Mouse (Mus musculus): Measurements from ENCODE around the gene AL732309.1. TPM values are rescaled to one million over a fixed set of nuclear protein-coding genes. Genes with fewer than 3 reads are reported as not detected.
A peak's percentile ranks its signal among the peaks of the same experiment; 100 is the strongest.

Gene AL732309.1
- polyA plus RNA-seq, 1 experiment, result 15.5 TPM

DNA sequence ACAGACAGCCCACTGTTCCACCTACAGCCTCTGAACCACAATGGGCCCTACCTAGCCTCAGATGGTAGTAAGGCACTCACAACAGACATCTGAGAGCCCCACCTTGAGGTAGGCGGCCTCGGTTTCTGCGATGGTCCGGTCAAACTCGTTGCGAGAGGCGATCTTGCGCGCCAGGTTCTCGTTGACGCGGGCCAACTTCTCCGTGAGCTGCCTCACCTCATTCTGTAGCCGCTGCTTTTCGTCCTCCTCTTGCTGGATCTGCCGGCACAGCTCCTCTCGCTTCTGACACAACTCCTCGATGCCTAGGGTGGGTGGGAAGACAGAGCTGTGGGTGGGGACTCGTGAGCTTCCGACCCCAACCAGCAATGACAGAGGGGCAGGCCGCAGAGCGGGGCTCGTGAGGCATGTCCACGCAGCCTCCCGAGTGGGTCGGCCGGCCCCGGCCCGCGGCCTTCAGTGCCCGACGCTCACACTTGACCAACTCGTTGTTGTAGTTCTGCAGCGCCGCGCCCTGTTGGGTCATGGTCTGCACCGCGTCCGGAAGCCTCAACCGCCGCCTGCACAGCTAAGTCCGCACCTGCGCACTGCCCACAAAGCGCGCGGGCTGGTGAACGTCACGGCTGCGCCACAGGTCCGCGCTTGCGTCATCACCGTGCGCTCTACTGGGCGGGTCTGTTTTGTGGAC is 25.3 kb upstream of the AL732309.1 start, which contains the start of the genes Ssna1 and Anapc2:
Gene Ssna1 (minus strand): TSS at position 612 of the 685 bp plus-strand sequence.
Gene Anapc2 (plus strand): TSS at position 652 of the 685 bp plus-strand sequence.
- Histone ChIP-seq H3K27ac (ENCODE audit: insufficient read depth, low read length) (no peak within 1 kb of the TSS), H3K4me1 (ENCODE audit: control insufficient read depth, insufficient read depth, low read length) (no peaks in the 10 kb centered on the region; the same call in 1 of the 2 replicates), H3K4me3 (ENCODE audit: insufficient read depth, low read length) (peak within 1 kb of the TSS; percentile 81)
- TF ChIP-seq CTCF (IDR thresholded peaks at IDR 0.05; ENCODE audit: extremely low read depth, insufficient read depth, low read length) (0 out of 2 replicates have a peak, but pooled peaks have one; percentile 20), POLR2A (IDR thresholded peaks at IDR 0.05; ENCODE audit: extremely low read depth, insufficient read depth, low read length) (peak; percentile 92)

DNA sequence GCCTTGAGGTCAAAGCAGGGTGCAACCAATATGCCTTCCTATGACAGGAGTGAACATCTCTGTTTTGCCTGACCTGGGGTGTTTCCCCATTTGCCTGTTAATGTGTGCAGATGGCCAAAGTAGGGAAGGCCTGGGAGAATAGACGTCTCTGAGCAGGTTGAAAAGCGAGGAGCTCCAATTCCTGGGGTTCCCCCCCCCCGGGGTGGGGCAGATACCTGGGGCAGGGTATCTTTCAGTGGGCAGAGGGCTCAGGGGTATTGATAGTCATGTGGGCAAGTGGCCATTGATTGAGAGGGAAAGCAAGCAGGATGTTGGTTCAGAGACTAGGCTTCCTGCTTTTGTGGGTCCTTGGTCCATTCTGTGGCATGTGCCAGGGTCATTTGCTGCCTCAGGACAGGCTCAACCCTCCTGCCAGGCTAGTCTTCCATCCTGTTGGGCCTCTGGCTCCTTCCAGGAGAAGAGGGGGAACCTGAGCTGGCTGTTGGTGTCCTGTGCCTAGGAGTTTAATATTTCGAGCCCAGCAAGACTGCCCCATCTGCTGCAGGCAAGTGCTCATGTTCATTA is 21.2 kb upstream of the AL732309.1 start:
- Histone ChIP-seq H3K27ac (ENCODE audit: insufficient read depth, low read length) (peak overlapping the region; percentile 7), H3K4me1 (ENCODE audit: control insufficient read depth, insufficient read depth, low read length) (peaks cover 7% of the 10 kb centered on the region), H3K4me3 (ENCODE audit: insufficient read depth, low read length) (no peak overlapping the region)
- TF ChIP-seq CTCF (IDR thresholded peaks at IDR 0.05; ENCODE audit: extremely low read depth, insufficient read depth, low read length) (no peak), POLR2A (IDR thresholded peaks at IDR 0.05; ENCODE audit: extremely low read depth, insufficient read depth, low read length) (no peak)

DNA sequence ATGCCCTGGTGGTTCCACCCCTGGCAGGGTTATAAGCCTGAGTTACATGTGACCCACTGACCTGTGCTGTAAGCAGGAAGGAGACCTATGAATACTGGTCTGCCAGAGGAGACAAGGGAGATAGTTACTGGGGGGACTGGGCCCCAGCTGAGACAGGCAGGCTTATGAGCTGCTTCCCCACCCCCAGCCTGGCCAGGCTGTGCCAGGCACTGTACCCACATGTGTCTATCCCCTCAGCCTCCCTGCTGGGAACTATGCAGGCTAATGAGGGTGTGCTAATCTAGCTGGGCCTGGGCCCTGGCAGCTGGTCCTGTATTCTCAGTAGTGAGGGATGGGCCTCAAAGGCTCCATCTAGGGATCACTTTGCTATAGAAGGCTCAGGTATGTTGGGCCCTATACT is 20.6 kb upstream of the AL732309.1 start:
- H3K4me1 ChIP-seq (ENCODE audit: control insufficient read depth, insufficient read depth, low read length), result peaks cover 7% of the 10 kb centered on the region
- 0 out of 2 replicates have a peak, but pooled peaks have one; percentile 12 for TF ChIP-seq POLR2A (IDR thresholded peaks at IDR 0.05; ENCODE audit: extremely low read depth, insufficient read depth, low read length)
- no peak for TF ChIP-seq CTCF (IDR thresholded peaks at IDR 0.05; ENCODE audit: extremely low read depth, insufficient read depth, low read length)
- H3K27ac ChIP-seq (ENCODE audit: insufficient read depth, low read length), result peak overlapping the region; percentile 89

DNA sequence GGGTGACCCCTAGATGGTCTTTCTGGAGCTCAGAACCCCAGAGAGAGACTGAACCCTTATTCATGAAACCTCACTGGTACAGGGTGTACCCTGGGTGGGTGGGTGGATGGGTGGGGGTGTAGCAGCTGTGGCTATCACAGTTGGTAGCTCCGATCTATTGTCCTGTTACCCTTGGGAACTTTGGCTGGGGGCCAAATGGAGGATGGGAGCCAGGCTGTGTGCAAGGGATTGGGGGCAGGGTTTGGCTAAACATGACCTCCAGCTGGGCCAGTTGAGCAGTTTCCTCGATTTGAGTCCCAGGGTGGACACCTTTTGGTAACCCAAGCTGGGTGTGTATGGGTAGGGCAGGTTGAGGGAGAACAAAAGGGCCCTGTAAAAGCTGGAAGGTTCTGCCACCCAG is 20.1 kb upstream of the AL732309.1 start:
- Histone ChIP-seq H3K27ac (ENCODE audit: insufficient read depth, low read length) (peak overlapping the region; percentile 89), H3K4me3 (ENCODE audit: insufficient read depth, low read length) (peak overlapping the region; percentile 27), H3K4me1 (ENCODE audit: control insufficient read depth, insufficient read depth, low read length) (peaks cover 7% of the 10 kb centered on the region)
- TF ChIP-seq CTCF (IDR thresholded peaks at IDR 0.05; ENCODE audit: extremely low read depth, insufficient read depth, low read length), result no peak
- TF ChIP-seq POLR2A (IDR thresholded peaks at IDR 0.05; ENCODE audit: extremely low read depth, insufficient read depth, low read length), result no peak

More for the DNA sequence above, 20.6 kb upstream of the AL732309.1 start:
- no peak overlapping the region for H3K4me3 ChIP-seq (ENCODE audit: insufficient read depth, low read length)

GRCm38 (mm10) chr2:25265897-25266656 is 19.4 kb upstream of the AL732309.1 start:
- peak overlapping the region; percentile 88 for H3K27ac ChIP-seq (ENCODE audit: insufficient read depth, low read length)
- peaks cover 7% of the 10 kb centered on the region for H3K4me1 ChIP-seq (ENCODE audit: control insufficient read depth, insufficient read depth, low read length)
- peak overlapping the region; percentile 27 for H3K4me3 ChIP-seq (ENCODE audit: insufficient read depth, low read length)
- TF ChIP-seq CTCF (IDR thresholded peaks at IDR 0.05; ENCODE audit: extremely low read depth, insufficient read depth, low read length) (no peak), POLR2A (IDR thresholded peaks at IDR 0.05; ENCODE audit: extremely low read depth, insufficient read depth, low read length) (peak; percentile 21; the same call in 1 of the 2 replicates)

DNA sequence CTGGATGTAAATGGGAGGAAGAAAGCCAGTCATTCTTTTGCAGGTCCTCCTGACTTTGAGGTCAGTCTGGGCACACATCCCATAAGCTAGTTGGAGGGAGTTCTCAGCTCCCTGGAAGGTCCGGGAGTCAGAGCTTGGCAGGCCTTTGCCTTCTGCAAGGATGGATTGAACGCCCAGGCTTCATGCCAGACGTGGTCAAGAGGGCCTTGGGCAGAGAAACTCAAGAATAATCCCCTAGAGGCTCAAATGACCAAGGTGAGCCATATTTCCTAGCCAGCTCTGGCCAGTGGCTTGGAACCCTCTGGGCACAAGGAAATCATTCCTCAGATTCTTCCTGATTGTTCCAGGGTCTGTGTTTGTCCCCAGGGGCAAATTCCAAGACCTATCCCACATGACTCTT is 18.2 kb upstream of the AL732309.1 start:
- no peak for TF ChIP-seq CTCF (IDR thresholded peaks at IDR 0.05; ENCODE audit: extremely low read depth, insufficient read depth, low read length)
- TF ChIP-seq POLR2A (IDR thresholded peaks at IDR 0.05; ENCODE audit: extremely low read depth, insufficient read depth, low read length), result no peak
- Histone ChIP-seq H3K4me3 (ENCODE audit: insufficient read depth, low read length) (peak overlapping the region; percentile 27), H3K27ac (ENCODE audit: insufficient read depth, low read length) (peak overlapping the region; percentile 88; the same call in 1 of the 2 replicates)

GRCm38 (mm10) chr2:25264286-25264660 is 17.6 kb upstream of the AL732309.1 start:
- Histone ChIP-seq H3K4me3 (ENCODE audit: insufficient read depth, low read length) (peak overlapping the region; percentile 27), H3K27ac (ENCODE audit: insufficient read depth, low read length) (peak overlapping the region; percentile 88), H3K4me1 (ENCODE audit: control insufficient read depth, insufficient read depth, low read length) (peaks cover 7% of the 10 kb centered on the region)
- TF ChIP-seq CTCF (IDR thresholded peaks at IDR 0.05; ENCODE audit: extremely low read depth, insufficient read depth, low read length), result no peak
- TF ChIP-seq POLR2A (IDR thresholded peaks at IDR 0.05; ENCODE audit: extremely low read depth, insufficient read depth, low read length), result no peak

More for the DNA sequence above, 18.2 kb upstream of the AL732309.1 start:
- peaks cover 7% of the 10 kb centered on the region for H3K4me1 ChIP-seq (ENCODE audit: control insufficient read depth, insufficient read depth, low read length)

DNA sequence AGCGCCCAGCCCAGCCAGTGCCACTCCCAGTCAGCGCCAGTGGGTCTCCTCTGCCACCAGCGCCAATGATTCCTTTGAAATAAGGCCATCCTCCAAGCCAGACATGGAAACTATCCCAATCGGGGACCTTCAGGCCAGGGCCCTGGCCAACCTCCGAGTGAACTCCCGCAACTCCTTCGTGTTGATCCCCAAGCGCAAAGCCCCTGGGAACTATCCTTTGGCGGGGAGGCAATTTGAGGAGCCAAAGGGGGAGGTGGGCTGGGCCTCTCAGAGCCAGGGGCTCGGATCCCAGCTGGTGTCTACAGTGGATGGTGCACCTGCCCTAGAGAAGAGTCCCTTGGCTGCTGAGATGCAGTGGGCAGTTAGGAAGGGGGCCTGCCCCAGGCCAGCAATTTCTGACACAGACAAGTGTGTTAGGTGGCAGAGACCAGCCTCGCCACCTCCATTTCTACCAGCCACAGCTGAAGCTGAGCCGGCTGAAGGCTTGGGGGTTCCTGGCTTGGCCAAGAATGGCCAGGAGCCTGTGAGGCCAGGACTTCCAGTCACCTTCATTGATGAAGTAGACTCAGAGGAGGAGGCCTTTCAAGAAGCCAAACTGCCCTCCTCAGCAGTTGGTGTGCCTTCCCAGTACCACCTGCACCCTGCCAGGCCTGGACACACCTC is 17.1 kb upstream of the AL732309.1 start:
- TF ChIP-seq CTCF (IDR thresholded peaks at IDR 0.05; ENCODE audit: extremely low read depth, insufficient read depth, low read length) (no peak), POLR2A (IDR thresholded peaks at IDR 0.05; ENCODE audit: extremely low read depth, insufficient read depth, low read length) (no peak)

More for the DNA sequence above, 17.1 kb upstream of the AL732309.1 start:
- H3K27ac ChIP-seq (ENCODE audit: insufficient read depth, low read length), result peak overlapping the region; percentile 88
- peaks cover 7% of the 10 kb centered on the region for H3K4me1 ChIP-seq (ENCODE audit: control insufficient read depth, insufficient read depth, low read length)
- H3K4me3 ChIP-seq (ENCODE audit: insufficient read depth, low read length), result peak overlapping the region; percentile 27

All from cortical plate, adult 2 months (tissue).